8 mouse cellular contexts compared by ENCODE assay signal in the genomic region with DNA sequence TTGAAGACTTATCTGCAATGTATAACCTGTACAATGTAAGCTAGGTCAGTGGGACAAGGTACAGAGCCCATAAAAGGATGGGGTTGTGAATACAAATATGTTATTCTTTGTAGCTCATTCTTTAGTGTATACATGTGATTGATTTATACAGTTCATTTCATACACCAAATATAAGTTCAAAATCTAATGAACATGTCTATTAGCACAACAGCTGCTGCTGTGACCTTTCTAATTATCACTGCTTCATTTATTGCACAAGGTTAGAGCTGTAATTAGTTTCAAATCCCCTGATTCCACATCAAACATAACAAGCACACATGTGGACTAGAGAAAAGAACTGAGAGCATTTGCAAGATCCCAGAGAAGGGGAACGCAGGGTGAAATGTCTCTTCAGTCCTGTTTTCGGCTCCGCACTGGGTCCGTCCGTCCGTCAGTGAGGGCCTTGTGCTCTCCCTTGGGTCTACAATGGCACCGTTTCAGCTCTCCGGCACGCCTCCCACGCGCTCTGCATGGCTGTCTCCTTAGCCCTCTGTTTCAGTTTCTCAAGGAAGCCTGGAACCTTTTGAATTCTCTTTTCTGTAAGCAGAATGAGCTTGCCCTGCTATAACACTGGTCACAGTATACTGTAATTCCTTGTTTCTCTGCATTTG.
DNase-seq lines count a peak whose midpoint lies in the region; ATAC-seq and TF ChIP-seq lines count a peak whose summit lies in the region.

No protein-coding gene starts in this region.

- 50% methylated on average over 11 of the region's 11 CpGs for WGBS in embryonic facial prominence, embryonic 13.5 days
- WGBS in limb, embryonic 14.5 days = 46% methylated on average over 11 of the region's 11 CpGs

- H3K4me1 ChIP-seq in embryonic facial prominence, embryonic 13.5 days = peaks cover 17% of the 10 kb centered on the region
- H3K4me1 ChIP-seq in limb, embryonic 14.5 days (ENCODE audit: control insufficient read depth, insufficient read depth, low read length) = peaks cover 8% of the 10 kb centered on the region

- intact Hi-C loops in heart, postnatal 25 days (cut with DNase I) = no loop called here

- H3K36me3 ChIP-seq in embryonic facial prominence, embryonic 13.5 days = 0 out of 2 replicates have a peak, but pooled peaks cover 4% of the 10 kb centered on the region
- no peaks in the 10 kb centered on the region; the same call in 1 of the 2 replicates for H3K36me3 ChIP-seq in limb, embryonic 14.5 days (ENCODE audit: control insufficient read depth, insufficient read depth, low read length)

- no peaks in the 10 kb centered on the region for H3K9me3 ChIP-seq in embryonic facial prominence, embryonic 13.5 days
- H3K9me3 ChIP-seq in limb, embryonic 14.5 days (ENCODE audit: control insufficient read depth, low read length) = no peaks in the 10 kb centered on the region

- peak overlapping the region; percentile 39 for H3K4me2 ChIP-seq in embryonic facial prominence, embryonic 13.5 days
- H3K4me2 ChIP-seq in limb, embryonic 14.5 days (replicated peaks; ENCODE audit: low read depth, low read length, severe bottlenecking) = no peak overlapping the region

- ATAC-seq in embryonic facial prominence, embryonic 13.5 days (ENCODE audit: insufficient number of reproducible peaks, insufficient read depth, low FRiP score, low TSS enrichment, low read depth) = no peak
- 0 out of 2 replicates have a peak, but pooled peaks have one; percentile 34 for ATAC-seq in limb, embryonic 14.5 days (ENCODE audit: low FRiP score, low read depth)

- TF ChIP-seq POLR2A in limb, embryonic 14.5 days (IDR thresholded peaks at IDR 0.05; ENCODE audit: borderline replicate concordance, extremely low read depth, insufficient read depth, insufficient read length) = no peak

- 0 out of 2 replicates have a peak overlapping the region, but pooled peaks have one; percentile 46 for H3K9ac ChIP-seq in embryonic facial prominence, embryonic 13.5 days
- peak overlapping the region; percentile 34; the same call in 1 of the 2 replicates for H3K9ac ChIP-seq in limb, embryonic 14.5 days (ENCODE audit: low read depth, low read length, severe bottlenecking)

- H3K4me3 ChIP-seq in embryonic facial prominence, embryonic 13.5 days = no peak overlapping the region
- no peak overlapping the region for H3K4me3 ChIP-seq in limb, embryonic 14.5 days (replicated peaks; ENCODE audit: low read length)

- no peak overlapping the region for H3K27ac ChIP-seq in embryonic facial prominence, embryonic 13.5 days
- H3K27ac ChIP-seq in limb, embryonic 14.5 days (replicated peaks; ENCODE audit: low read depth, low read length) = peak overlapping the region; percentile 68

- peak; percentile 12 for DNase-seq in kidney, adult 9 months
- no peak for DNase-seq in kidney, postnatal 14 days
- DNase-seq in heart, postnatal 25 days (ENCODE audit: low spot score) = peak; percentile 20
- no peak for DNase-seq in limb, embryonic 14.5 days (ENCODE audit: low spot score)
- no peak for DNase-seq in urinary bladder, adult 2 months (ENCODE audit: low spot score)
- DNase-seq in lung, postnatal 14 days = no peak
- no peak for DNase-seq in spleen, postnatal 4 days (ENCODE audit: low spot score in 2 of 2)

- no peaks in the 10 kb centered on the region for H3K27me3 ChIP-seq in embryonic facial prominence, embryonic 13.5 days
- H3K27me3 ChIP-seq in limb, embryonic 14.5 days (ENCODE audit: control insufficient read depth, insufficient read depth, low read length) = no peaks in the 10 kb centered on the region

Comparison
In these comparisons a context has a peak if more than half of its experiments do, and no peak if none do; other contexts are left out.
1. DNase-seq: peak in kidney, adult 9 months (single experiment) and heart, postnatal 25 days (single experiment); none in kidney, postnatal 14 days (single experiment), limb, embryonic 14.5 days (single experiment), urinary bladder, adult 2 months (single experiment), lung, postnatal 14 days (single experiment) and spleen, postnatal 4 days (0 of 2).